Mouse (Mus musculus): ENCODE results near the gene Vamp3. TPM values are rescaled to one million over a fixed set of nuclear protein-coding genes. Genes with fewer than 3 reads are reported as not detected.

Vamp3 gene
- polyA plus RNA-seq, 1 experiment from 2014 or later: 114 TPM

Other genes starting within 250 kb of the Vamp3 start
- 22.5 and 24.3 TPM in 2 replicates for gene Errfi1, start 204.0 kb downstream of the Vamp3 start, polyA plus RNA-seq (2015; fragmentation: Nextera tagmentation; extraction: Ambion mirVana)
- gene Park7, start 143.5 kb downstream of the Vamp3 start, polyA plus RNA-seq (2015; fragmentation: Nextera tagmentation; extraction: Ambion mirVana): 411 and 442 TPM in 2 replicates
- gene Tnfrsf9, start 143.4 kb downstream of the Vamp3 start, polyA plus RNA-seq (2015; fragmentation: Nextera tagmentation; extraction: Ambion mirVana): 0.40 and 0.51 TPM in 2 replicates
- not detected in 2 replicates for gene Uts2, start 60.9 kb downstream of the Vamp3 start, polyA plus RNA-seq (2015; fragmentation: Nextera tagmentation; extraction: Ambion mirVana)
- gene Per3, start 13.3 kb downstream of the Vamp3 start, polyA plus RNA-seq (2015; fragmentation: Nextera tagmentation; extraction: Ambion mirVana): 7.0 and 7.4 TPM in 2 replicates
- not detected in 2 replicates for gene Gm13090, start 31.6 kb upstream of the Vamp3 start, polyA plus RNA-seq (2015; fragmentation: Nextera tagmentation; extraction: Ambion mirVana)

All from limb, embryonic 13.5 days (tissue).